Mouse (Mus musculus) gastrocnemius, postnatal 10 days (tissue): Measurements from ENCODE around the gene Pramef17. TPM values are rescaled to one million over a fixed set of nuclear protein-coding genes. Genes with fewer than 3 reads are reported as not detected.
A peak's percentile ranks its signal among the peaks of the same experiment; 100 is the strongest.
"Not testable (repeated sequence)": the region's sequence is repeated elsewhere in the genome, so short reads cannot be mapped to it uniquely, and the experiment has no call there.

ENCODE experiments used
- DNase-seq: peaks from one replicate; pipeline ENCODE4 v3.0.0; 2021; ENCODE audit warnings: mixed read lengths
- long read RNA-seq, 2 experiments: library from polyadenylated mRNA; stranded (forward); transcript quantifications; one replicate each; pipeline ENCODE4 v2.0.0; 2021
- total RNA-seq, 2 experiments: library from RNA; stranded (reverse); gene quantifications; 2 replicates each; pipeline ENCODE4 v1.2.3; 2021

Gene Pramef17
- not detected for total RNA-seq
- long read RNA-seq, experiment 1: 0 reads
- long read RNA-seq, experiment 2: 0 reads

GRCm38 (mm10) chr4:143994269-143994668 lies at the start of gene Pramef17:
Pramef17 (minus strand) TSS chr4:143994369.
- not testable (repeated sequence) for DNase-seq

DNA sequence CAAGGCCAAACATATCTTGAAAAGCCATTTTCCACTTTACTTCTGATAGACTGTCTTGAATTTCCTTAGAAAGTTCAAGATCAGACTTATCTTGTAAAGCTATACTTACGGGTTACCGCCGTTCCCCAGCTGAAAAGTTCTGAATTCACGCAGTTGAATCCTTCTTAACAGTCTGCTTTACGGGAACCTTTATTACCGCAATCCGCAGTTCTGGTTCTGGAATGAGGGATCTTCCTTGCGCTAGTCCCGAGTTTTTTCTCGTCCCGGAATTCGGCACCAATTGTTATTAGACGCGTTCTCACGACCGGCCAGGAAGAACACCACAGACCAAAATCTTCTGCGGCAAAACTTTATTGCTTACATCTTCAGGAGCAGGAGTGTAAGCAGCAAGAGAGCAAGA lies 6.0 kb downstream of the Pramef17 start:
- DNase-seq: peak; percentile 45

DNA sequence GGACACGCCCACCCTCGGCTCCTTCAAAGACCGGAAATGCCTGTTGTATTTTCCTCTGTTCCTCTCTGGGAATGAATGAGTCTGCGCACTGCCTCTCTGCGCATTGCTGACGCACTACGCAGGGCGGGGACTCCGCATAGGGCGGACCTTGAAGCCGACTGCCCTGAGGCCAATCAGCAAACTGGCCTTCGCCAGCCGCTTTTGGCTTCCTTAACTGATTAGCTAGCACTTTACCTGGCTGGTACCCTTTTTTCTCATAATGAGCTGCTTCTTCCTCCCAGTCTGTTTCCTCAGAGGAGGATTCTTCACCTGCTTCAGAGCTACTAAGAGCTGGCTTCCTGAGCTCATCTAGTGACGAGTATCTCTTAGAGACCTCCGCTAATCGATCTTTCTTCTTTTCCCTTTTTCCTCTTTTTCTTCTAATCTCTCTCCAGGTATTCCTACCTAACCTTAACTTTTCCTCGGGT lies 6.7 kb downstream of the Pramef17 start:
- DNase-seq: not testable (repeated sequence)

DNA sequence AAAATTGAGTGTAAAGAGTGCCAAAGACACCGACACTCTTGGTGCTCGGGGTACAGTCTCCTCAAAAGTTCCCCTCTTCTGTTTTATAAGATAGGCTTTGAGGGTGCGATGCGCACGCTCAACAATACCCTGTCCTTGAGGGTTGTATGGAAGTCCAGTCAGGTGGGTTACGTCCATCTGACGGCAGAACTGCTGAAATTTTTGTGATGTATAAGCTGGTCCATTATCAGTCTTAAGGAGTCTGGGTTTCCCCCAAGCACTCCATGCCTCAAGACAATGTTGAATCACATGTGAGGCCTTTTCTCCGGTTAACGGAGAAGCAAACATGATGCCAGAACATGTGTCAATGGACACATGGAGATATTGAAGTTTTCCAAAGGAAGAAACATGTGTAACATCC lies 8.4 kb downstream of the Pramef17 start:
- peak; percentile 3 for DNase-seq

GRCm38 (mm10) chr4:143985165-143985564 lies 9.0 kb downstream of the Pramef17 start:
- DNase-seq: not testable (repeated sequence)

DNA sequence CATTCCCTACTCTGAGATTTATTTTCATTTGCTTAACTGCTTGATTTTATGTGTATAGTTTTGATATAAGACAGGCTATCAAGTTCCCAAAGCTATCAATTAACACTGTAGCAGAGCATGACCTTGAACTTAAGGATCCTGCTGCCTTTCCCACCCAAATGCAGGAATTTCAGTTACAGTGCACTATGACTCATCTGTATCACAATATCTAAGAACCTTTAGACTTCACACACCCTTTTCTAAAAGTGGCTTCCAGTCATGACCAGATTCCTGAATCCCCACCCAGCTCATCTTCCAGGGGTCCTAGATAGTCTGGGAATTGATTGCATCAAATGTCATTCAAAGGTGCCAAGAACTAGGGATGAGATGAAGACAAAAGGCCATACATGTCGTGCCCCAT lies 10.7 kb downstream of the Pramef17 start:
- not testable (repeated sequence) for DNase-seq

DNA sequence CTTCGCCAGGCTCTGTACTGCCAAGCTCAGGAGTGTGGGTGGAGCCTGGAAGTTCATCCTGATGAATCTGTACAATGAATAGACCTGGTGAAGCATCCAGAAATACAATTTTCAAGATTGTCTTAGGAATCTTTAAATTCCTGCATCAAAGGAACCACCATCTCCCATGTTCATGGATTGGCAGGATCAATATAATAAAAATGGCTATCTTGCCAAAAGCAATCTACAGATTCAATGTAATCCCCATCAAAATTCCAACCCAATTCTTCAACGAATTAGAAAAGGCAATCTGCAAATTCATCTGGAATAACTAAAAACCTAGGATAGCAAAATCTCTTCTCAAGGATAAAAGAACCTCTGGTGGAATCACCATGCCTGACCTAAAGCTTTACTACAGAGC lies 27.3 kb downstream of the Pramef17 start, which contains the start of gene Gm13101:
Gene Gm13101 (minus strand): TSS at position 101 of the 400 bp plus-strand sequence.
- not testable (repeated sequence) for DNase-seq

GRCm38 (mm10) chr4:143950916-143951315 lies 43.3 kb downstream of the Pramef17 start, which contains the start of gene Pramef25:
Pramef25 (minus strand) TSS chr4:143951016.
- DNase-seq: not testable (repeated sequence)

Other genes with a start within 250 kb of the Pramef17 start
- gene Gm13023, start 205.0 kb downstream of the Pramef17 start, total RNA-seq: not detected
- gene Gm13084, start 178.3 kb downstream of the Pramef17 start, total RNA-seq: not detected
- not detected for gene Gm13103, start 147.9 kb downstream of the Pramef17 start, total RNA-seq
- gene Pramef6, start 94.0 kb downstream of the Pramef17 start, total RNA-seq: not detected
- gene Pramef25, start 43.4 kb downstream of the Pramef17 start, total RNA-seq: not detected
- gene Gm13101, start 27.4 kb downstream of the Pramef17 start, total RNA-seq: not detected
- gene Pramel4, start 64.8 kb upstream of the Pramef17 start, total RNA-seq: not detected
- gene Gm13102, start 112.1 kb upstream of the Pramef17 start, total RNA-seq: not detected
- not detected for gene Oog3, start 168.3 kb upstream of the Pramef17 start, total RNA-seq
- gene Oog2, start 196.3 kb upstream of the Pramef17 start, total RNA-seq: not detected
- not detected for gene C87977, start 218.9 kb upstream of the Pramef17 start, total RNA-seq